Mouse (Mus musculus) embryonic stem cell, embryonic (primary cell): ENCODE measurements around the gene Derl2.

Source experiments
- CTCF ChIA-PET, 4 experiments: fragments of 300-600 bp in 2 of 4; fragments of 350-600 bp in 2 of 4; sonication (Branson Sonifier 250); formaldehyde crosslinking; loops; one replicate each; lab custom pipeline; 2022; ENCODE audit warnings: inconsistent platforms in 2 of 4; lab: Charles Lee
- POLR2A ChIA-PET, 4 experiments: fragments of 300-600 bp in 2 of 4; fragments of 350-600 bp in 2 of 4; sonication (Branson Sonifier 250); formaldehyde crosslinking; loops; one replicate each; lab custom pipeline; 2022; ENCODE audit warnings: antibody characterized with exemption in 4 of 4, inconsistent platforms in 1 of 4; lab: Charles Lee

Derl2 gene

DNA sequence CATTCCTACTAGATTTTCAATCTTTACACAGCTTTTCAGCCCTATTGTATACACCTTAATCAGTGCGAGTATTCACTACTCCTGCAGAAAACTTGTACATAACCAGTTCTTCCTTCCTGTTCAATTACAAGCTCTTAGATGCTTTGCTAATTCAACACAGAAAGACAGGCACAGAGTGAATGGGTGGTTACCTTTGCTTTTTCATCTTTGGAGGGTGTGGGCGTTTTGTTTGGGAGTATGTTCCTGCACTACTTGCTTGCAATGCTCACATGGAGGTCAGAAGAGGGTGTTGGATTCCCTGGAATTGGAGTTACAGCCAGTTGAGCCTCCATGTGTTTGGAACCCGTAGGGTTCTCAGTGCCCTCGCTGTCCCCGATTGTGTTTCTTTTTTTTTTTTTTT lies 14.6 kb downstream of the Derl2 start:
- CTCF ChIA-PET, result interaction anchor here in 1 of 4 experiments (1.0 kb wide), 1 partner anchor 11 kb away, joined by 3 read pairs; no protein-coding TSS in a partner anchor
- POLR2A ChIA-PET, result interaction anchor here (0.6 to 10.0 kb wide), 38 partner anchors 9 to 1202 kb away, joined by 3 to 156 read pairs (median 6); partner anchors contain the start of genes Mis12 (in 4 of the 4), Derl2 (in 3 of the 4), Nup88 (in 3 of the 4) and Rpain (in 3 of the 4)

DNA sequence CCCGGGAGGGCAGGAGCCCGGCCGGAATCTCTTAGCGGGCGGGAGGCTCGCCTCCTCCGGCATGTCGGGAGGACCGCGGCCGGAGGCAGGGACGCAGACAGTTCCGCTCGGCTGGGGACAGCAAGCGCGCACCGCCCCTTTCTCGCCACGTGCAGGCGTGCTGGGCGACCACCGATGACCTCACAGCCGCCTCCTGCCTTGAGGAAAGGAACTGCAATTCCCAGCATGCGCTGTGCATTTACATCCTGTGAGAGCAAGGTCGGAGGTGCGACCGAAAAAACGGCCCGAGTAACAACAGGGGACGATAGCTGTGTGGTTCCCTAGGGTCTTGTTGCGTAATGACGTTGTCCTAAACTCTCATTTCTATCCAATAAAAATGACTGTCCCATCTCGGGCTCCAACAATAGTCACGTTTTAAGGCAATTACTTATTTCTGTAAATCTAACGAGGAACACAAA lies 15.3 kb downstream of the Derl2 start, which contains the start of gene Dhx33:
Gene Dhx33 (minus strand): TSS at position 122 of the 458 bp plus-strand sequence.
- ChIA-PET CTCF (interaction anchor here in 1 of 4 experiments (1.0 kb wide), 1 partner anchor 12 kb away, joined by 3 read pairs; no protein-coding TSS in a partner anchor), POLR2A (interaction anchor here (0.6 to 10.0 kb wide), 41 partner anchors 8 to 1202 kb away, joined by 3 to 156 read pairs (median 6); partner anchors contain the start of genes Mis12 (in 4 of the 4), Derl2 (in 3 of the 4), Nup88 (in 3 of the 4) and Rpain (in 3 of the 4))

DNA sequence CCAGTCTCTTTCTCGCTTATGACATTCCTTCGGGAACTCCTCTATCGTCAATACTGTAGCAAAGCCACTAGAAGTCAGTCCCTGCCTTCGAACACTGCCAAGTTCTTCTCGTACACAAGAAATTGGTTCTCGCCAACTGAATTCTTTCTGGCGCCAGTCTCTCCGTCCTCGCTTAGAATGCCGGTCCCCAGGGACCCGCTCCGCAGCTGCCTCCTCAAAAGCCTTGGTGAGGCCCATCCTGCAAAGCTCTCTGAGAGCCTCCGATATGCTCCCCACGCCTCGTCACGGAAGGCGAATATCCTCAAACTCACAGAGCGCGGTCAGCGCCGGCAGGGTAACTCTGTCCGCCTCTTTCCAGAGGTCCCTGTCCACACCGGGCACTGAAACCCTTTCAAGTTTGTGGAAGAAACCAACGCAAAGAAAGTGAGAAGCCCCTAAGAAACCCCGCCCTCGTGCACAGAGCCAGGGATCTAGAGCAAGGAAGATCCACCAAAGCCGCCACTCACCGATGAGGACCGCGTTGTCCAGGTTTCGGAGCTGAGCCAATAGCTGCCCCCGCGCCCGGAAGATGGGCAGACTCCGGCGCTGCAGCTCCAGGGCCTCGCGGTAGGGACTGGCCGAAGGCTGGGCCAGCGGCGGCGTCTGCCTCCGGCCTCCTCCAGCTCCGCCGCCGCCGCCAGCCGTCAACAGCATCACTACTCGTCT lies 15.9 kb downstream of the Derl2 start:
- CTCF ChIA-PET, result interaction anchor here in 1 of 4 experiments (1.0 kb wide), 1 partner anchor 13 kb away, joined by 3 read pairs; no protein-coding TSS in a partner anchor

DNA sequence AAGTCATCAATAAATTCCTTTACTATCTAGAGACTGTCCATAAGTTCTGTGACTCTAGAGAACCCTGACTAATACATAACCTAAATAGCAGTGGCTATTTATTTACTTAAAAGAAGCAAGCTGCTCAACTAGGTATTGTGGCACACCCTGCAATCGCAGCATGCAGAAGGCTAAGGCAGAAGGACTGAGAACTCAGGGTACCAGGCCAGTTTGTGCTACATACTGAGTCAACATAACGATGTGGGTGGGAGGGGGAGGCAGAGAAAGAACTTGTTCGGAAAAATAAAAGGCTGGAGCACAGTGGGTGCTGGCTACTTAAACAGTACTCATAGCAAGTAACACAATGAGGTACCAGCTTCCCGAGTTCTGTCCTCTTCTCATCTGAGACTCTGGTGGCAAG lies 18.5 kb downstream of the Derl2 start:
- ChIA-PET POLR2A (interaction anchor here in 3 of 4 experiments (0.8 to 10.0 kb wide), 5 partner anchors 12 to 33 kb away, joined by 3 to 156 read pairs (median 3); partner anchors contain the start of genes Derl2 (in 2 of the 3), Mis12 (in 2 of the 3), Nup88 (in 1 of the 3) and Rpain (in 1 of the 3)), CTCF (no interaction called here)

More for the DNA sequence above, 15.9 kb downstream of the Derl2 start:
- POLR2A ChIA-PET, result interaction anchor here (0.5 to 10.0 kb wide), 35 partner anchors 9 to 500 kb away, joined by 3 to 156 read pairs (median 6); partner anchors contain the start of genes Mis12 (in 4 of the 4), Derl2 (in 3 of the 4), C1qbp (in 2 of the 4) and Nup88 (in 2 of the 4)

DNA sequence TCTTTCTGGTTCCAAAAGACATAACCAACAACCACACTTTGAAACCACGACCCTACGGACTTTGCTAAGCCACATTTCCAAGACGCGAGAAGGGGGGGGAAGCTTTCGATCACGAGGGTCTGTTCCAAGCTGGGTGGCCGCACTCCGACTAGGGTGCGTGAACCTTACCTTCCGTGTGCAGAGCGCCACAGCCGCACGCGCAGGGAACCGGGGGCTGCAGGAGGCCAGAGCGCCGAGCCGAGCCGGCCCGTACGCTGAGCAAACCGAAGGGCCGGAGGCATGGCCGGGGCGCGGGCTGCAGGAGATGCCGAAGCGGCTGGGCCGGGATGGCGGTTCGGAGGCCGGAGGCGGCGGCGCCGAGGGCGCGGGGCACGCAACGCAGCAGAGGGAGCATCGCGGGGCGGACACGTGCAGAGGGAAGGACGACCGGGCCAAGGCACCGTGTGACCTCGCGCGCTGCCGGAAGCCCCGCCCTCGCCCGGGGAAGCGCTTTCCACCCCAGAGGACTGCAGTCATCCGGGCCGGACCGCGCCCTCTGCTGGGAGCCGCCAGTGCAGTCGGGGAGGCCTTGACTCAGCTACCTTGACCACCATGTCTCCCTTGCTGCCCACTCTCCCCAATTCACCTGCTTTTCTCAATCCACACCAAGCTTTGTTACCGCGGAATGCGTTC lies 36.9 kb downstream of the Derl2 start, which contains the start of gene C1qbp:
Gene C1qbp (minus strand): TSS at position 470 of the 672 bp plus-strand sequence.
- POLR2A ChIA-PET, result interaction anchor here (0.6 to 11.9 kb wide), 33 partner anchors 8 to 427 kb away, joined by 3 to 182 read pairs (median 5); partner anchors contain the start of genes Nup88 (in 4 of the 4), Derl2 (in 3 of the 4), Mis12 (in 3 of the 4) and Rpain (in 3 of the 4)
- CTCF ChIA-PET, result interaction anchor here in 2 of 4 experiments (0.6 to 1.1 kb wide), 2 partner anchors 13 to 14 kb away, joined by 3 to 5 read pairs; partner anchors contain the start of gene Nup88 (in 1 of the 2)

DNA sequence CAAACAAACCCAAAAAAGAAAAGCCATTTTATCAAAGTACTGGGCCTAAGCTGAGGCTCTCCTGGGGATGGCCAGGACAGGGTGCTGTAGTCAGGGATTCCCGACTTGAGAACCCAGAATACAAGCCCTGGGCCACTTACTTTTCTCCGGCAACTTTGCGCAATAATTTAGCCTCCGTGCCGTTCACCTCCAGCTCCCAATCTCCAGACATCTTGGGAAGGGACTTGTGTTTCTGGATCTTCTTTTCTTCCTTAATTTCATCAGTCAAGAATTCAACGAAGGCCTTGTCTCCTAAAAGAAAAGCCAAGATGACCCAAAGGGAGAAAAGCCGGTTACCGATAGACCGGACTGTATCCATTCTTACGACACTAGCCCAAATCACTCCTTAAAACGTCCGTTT lies 37.6 kb downstream of the Derl2 start:
- POLR2A ChIA-PET, result interaction anchor here (0.6 to 11.9 kb wide), 30 partner anchors 7 to 62 kb away, joined by 3 to 182 read pairs (median 5); partner anchors contain the start of genes Nup88 (in 4 of the 4), Rpain (in 4 of the 4), Derl2 (in 3 of the 4) and Dhx33 (in 3 of the 4)
- CTCF ChIA-PET, result no interaction called here

DNA sequence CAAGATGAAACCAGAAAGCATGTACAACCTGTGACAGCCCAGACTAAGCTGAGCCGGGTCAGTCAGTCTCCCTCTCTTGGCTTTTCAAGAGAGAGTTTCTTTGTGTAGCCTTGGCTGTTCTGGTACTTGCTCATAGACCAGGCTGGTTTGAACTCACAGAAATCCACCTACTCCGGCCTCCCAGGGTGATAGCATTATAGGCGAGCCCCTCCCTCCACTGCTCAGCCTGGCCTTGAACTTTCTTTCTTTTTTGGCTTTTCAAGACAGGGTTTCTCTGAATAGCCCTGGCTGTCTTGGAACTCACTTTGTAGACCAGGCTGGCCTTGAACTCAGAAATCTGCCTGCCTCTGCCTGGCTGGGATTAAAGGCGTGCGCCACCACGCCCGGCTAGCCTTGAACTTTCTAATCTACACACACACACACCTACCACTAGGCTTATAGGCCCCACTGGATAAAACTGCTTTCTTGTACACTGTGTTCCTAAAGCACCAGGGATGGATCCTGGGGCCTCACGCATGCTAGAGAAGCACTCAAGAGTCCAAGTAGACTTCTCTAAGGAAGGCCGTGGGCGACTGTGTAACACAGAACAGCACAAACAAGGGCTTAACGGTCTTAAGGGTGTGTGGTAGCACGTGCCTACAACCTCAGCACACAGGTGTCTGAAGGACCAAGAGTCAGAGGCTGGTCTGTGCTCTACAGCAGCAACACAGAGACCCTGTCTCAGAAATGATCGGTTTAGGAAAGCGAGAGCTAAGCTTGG lies 38.7 kb downstream of the Derl2 start:
- CTCF ChIA-PET, result no interaction called here
- POLR2A ChIA-PET, result interaction anchor here (0.9 to 11.9 kb wide), 24 partner anchors 10 to 47 kb away, joined by 3 to 182 read pairs (median 7); partner anchors contain the start of genes Mis12 (in 4 of the 4), Derl2 (in 3 of the 4), Nup88 (in 3 of the 4) and Rpain (in 3 of the 4)

DNA sequence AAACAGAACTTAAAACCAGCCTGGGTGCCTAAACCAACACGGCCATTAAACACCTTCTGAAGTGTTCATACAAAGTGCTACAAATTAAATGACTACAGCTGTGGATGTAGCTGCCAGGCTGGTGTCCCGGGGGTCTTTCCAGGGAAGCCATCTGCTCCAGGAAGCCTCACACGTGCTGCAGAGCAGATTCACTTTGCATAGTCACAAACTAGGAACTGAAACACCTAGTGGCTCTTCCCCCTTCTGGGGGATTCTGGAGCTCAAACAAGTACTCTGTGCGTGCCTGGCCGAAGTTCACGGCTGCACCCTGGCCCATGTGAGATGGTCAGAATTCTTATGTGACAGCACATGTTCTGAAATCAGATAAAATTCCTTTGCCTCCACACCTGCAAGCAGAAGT lies 39.4 kb downstream of the Derl2 start:
- POLR2A ChIA-PET, result interaction anchor here in 3 of 4 experiments (0.5 to 11.9 kb wide), 16 partner anchors 9 to 842 kb away, joined by 3 to 182 read pairs (median 13); partner anchors contain the start of genes Nup88 (in 3 of the 3), Rpain (in 3 of the 3), Derl2 (in 2 of the 3) and Mis12 (in 2 of the 3)
- CTCF ChIA-PET, result no interaction called here

DNA sequence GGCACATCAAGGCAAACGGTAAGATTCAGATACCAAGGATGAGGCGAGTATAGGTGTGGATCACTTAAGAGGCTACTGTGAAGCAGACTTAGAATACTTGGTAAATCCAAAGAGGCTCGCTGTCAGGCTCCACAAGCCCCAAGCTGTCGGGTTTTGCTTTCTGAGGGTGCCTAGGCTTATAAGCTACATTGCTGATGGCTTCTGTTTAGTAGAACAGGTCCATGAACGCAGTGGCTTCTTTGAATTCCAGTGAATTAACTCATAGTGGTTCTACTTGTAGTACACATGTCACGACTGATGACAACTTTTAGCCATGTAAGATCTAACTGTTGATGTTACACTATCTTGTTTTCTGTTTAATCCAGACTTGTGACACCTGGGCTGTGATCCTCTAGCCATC lies 42.3 kb downstream of the Derl2 start:
- POLR2A ChIA-PET, result interaction anchor here (0.7 to 11.9 kb wide), 13 partner anchors 8 to 54 kb away, joined by 3 to 182 read pairs (median 13); partner anchors contain the start of genes Nup88 (in 3 of the 4), Rpain (in 3 of the 4), Derl2 (in 1 of the 4) and Dhx33 (in 1 of the 4)

DNA sequence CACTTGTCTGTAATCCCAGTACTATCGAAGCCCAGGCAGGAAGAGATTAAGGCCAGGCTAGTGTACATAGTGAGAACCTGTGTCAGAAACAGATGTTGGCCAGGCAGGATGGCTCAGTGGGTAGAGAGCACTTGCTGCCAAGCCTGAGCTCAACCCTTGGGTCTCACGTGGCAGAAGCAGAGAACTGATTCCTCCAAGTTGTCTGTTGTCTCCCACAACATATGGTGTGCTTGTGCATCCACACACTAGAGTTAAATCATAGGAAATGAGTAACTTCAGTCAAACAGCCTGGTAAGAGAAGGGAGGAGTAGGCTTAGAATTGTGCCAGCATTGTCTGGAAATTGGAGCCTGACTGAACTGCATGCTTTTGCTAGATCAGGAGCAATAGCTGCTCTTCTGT lies 44.4 kb downstream of the Derl2 start:
- POLR2A ChIA-PET, result interaction anchor here (0.6 to 11.9 kb wide), 20 partner anchors 8 to 444 kb away, joined by 3 to 182 read pairs (median 4); partner anchors contain the start of genes Dhx33 (in 2 of the 4), C1qbp (in 1 of the 4), Derl2 (in 1 of the 4) and Mis12 (in 1 of the 4)
- CTCF ChIA-PET, result interaction anchor here in 1 of 4 experiments (0.7 to 1.0 kb wide), 2 partner anchors 27 to 159 kb away, joined by 3 read pairs; no protein-coding TSS in a partner anchor

More for the DNA sequence above, 42.3 kb downstream of the Derl2 start:
- CTCF ChIA-PET, result no interaction called here

DNA sequence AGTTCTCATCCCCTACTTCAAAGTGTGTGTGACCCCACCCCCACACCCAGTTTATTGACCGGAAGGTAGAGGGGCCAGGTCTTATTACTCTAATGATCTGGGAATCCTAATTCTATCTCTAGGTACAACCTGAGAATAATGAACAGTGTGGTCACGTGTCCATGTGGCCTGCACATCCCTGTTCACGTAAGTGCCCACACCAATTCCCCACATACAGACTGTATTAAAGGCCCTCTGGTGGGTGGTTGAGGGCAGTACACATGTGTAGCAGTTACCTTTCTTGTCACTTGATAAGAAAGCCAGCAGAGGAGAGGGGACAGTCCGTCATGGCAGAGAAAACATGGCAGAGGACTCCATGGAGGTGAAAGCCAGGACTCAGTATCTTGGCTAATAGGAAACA lies 45.7 kb downstream of the Derl2 start:
- POLR2A ChIA-PET, result interaction anchor here in 2 of 4 experiments (1.0 to 11.9 kb wide), 11 partner anchors 8 to 45 kb away, joined by 3 to 182 read pairs (median 7); partner anchors contain the start of genes C1qbp (in 2 of the 2), Derl2 (in 2 of the 2), Mis12 (in 2 of the 2) and Dhx33 (in 1 of the 2)
- CTCF ChIA-PET, result interaction anchor here in 1 of 4 experiments (1.0 kb wide), 1 partner anchor 158 kb away, joined by 3 read pairs; no protein-coding TSS in a partner anchor

DNA sequence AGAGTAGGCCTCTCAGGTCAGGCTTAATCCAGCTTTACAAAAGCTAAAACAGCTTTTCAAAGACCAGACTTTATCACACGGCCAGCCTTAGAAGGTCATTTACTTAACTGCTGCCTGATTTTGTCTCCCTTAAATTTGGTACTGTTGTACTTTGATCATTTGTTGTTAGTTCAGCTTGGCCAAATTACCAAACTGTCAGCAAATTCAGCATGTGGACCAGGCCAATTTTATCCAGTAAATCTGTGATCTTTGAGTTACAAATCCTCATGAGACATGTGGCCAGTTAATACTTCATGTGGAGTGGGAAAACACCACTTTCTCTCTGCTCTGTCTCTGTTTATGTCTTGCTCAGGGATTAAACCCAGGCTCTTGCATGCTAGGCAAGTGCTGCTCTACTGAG lies 47.1 kb downstream of the Derl2 start:
- ChIA-PET CTCF (interaction anchor here in 2 of 4 experiments (0.5 kb wide), 2 partner anchors 636 to 736 kb away, joined by 3 read pairs; no protein-coding TSS in a partner anchor), POLR2A (interaction anchor here in 2 of 4 experiments (0.9 to 11.9 kb wide), 10 partner anchors 10 to 47 kb away, joined by 3 to 182 read pairs (median 4); partner anchors contain the start of genes C1qbp (in 1 of the 2), Derl2 (in 1 of the 2), Dhx33 (in 1 of the 2) and Mis12 (in 1 of the 2))

DNA sequence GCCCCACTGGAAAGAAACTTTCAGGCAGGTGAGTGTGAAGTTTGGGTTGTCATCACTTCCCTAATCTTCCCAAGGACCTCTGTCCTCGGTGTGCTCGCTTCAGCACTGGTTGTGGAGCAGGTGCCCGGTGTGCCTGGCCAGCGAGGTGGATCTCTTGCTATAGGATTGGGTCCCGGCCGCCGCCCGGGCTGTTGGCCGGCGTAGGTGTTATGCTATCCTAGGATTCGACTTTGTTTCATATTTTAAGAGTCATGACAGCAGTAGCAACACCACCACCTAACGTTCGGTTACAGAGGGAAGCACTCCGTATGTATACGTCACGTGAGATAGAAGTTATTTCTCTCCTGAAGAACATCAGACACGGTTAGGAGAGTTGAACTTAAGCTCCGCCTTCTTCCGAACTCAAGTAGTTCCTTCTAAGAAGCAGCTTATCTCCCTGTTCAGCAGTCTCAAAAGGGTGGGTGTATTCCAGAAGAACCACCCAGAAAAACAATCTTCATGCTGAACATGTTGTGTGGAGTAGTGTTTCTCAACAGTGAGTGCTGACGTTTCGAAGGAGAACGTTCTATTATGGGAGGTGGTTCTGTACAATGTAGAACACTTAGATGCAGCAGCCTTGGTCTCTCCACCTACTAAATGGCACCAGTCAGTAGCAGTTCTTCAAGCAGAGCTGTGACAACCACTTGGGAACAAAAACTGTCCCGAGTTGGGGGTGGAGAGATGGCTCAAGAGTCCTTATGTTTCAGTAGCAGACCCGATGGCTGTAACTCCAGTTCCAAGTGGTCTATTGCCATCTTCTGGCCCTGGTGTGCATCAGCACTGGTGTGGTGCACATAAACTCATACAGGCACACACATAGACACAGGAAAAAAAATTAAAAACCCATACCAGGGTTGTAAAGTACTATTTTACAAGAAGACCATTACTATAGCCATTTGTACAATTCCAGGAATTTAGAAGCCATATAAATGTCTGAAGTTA lies 48.8 kb downstream of the Derl2 start:
- POLR2A ChIA-PET, result interaction anchor here in 3 of 4 experiments (0.6 to 13.1 kb wide), 17 partner anchors 8 to 446 kb away, joined by 3 to 216 read pairs (median 26); partner anchors contain the start of genes Derl2 (in 3 of the 3), Mis12 (in 3 of the 3), C1qbp (in 2 of the 3) and Dhx33 (in 1 of the 3)
- CTCF ChIA-PET, result no interaction called here

DNA sequence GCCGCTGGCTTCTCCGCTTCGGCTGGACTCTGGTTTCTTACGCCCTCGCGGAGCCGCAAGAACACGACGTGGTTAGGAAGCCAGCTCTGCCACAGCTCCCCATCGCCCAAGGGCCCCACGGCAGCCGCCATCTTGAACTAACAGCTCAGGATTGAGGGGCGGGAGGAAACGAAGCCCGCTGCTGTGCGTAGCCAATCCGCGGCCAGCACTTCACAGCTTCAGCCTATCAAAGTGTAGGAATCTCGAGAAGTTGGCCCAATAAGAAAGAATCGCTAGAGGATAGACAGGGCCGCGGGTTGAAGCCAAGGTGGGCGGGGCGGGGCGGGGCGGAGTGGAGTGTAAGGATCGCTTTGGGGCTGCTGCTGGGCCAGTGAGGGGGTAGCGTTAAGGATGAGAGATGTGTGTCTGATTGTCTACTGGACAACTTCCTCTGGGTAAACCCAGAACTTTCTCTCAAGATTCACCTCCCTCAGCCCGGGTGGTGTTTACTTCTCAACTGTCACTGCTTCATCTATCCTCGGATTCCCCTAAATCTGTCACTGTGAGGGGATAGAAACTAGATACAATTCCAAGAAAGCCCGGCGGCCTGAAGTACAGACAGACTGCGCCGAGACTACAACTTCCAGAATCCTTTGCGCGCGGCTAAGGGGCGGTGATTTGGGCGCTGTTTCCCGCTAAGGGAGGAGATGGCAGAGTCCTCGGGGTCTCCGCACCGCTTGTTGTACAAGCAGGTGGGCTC lies 49.7 kb downstream of the Derl2 start, which contains the start of the genes Nup88 and Rpain:
Gene Nup88 (minus strand): TSS at position 153 of the 739 bp plus-strand sequence.
Gene Rpain (plus strand): TSS at position 393 of the 739 bp plus-strand sequence.
- CTCF ChIA-PET, result interaction anchor here in 2 of 4 experiments (0.5 to 1.1 kb wide), 7 partner anchors 13 to 1087 kb away, joined by 3 to 6 read pairs (median 4); partner anchors contain the start of genes C1qbp (in 1 of the 2), Derl2 (in 1 of the 2), Mis12 (in 1 of the 2) and Rnf167 (in 1 of the 2)
- POLR2A ChIA-PET, result interaction anchor here (0.5 to 13.1 kb wide), 61 partner anchors 8 to 978 kb away, joined by 3 to 216 read pairs (median 5); partner anchors contain the start of genes C1qbp (in 4 of the 4), Derl2 (in 3 of the 4), Dhx33 (in 3 of the 4) and Mis12 (in 3 of the 4)
